ENCODE assay signal across 11 mouse cellular contexts in the genomic region with DNA sequence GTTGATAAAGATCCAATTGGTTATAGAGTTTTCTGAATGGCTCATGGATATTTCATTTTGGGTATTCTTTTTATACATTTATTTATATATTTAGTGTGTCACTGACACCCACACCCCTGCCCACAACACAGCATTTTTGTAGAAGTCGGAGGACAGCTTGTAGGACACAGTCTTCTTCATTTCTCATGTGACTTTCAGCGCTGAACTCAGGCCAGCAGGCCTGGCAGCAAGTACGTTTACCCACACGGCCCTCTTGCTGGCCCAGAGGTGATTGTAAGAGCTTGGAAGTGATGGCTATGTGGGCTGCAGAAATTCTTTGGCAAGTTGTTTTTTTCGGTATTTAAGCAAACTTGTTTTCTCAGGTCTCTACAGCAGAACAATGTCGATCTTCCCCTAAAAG. TPM values are rescaled to one million over a fixed set of nuclear protein-coding genes. Genes with fewer than 3 reads are reported as not detected.
DNase-seq lines count a peak whose midpoint lies in the region.
"Had no signal": no experiment of that assay in that cellular context is flagged by ENCODE, and none has a peak within 500 bp of the region (broad histone marks: within the 10 kb centered on the region; RNA-seq: fewer than 3 reads in every experiment).

No protein-coding gene starts in this region.

- peak; percentile 16 for DNase-seq in cerebellum, adult 11 months
- no peak for DNase-seq in cerebellum, postnatal 4 days (ENCODE audit: low spot score in 2 of 2)
- DNase-seq in heart, adult 18-20 months: peak; percentile 64 to 67
- DNase-seq in heart, postnatal 25 days (ENCODE audit: low spot score): no peak
- DNase-seq in cerebellum, adult 8-10 months: peak; percentile 11
- DNase-seq in heart, adult 9 months (ENCODE audit: low spot score in 2 of 2): peak; percentile 30 to 57
- DNase-seq in layer of hippocampus, postnatal 36 days: no peak
- no peak for DNase-seq in layer of hippocampus, adult 11-12 months (ENCODE audit: low spot score)
- DNase-seq: gastrocnemius, postnatal 14 days; kidney, adult 11 months; midbrain, embryonic 14.5 days had no signal

- intact Hi-C loops in heart, postnatal 25 days (cut with DNase I): no loop called here

RNA-seq across cellular contexts. Expression of gene Uhrf1bp1l, which starts 49.3 kb away (rescaled TPM):
- 10 to 100 TPM; 21.5 to 21.6 TPM for total RNA-seq in heart, adult 18-20 months (2021)
- total RNA-seq in heart, postnatal 25 days (2021): 10 to 100 TPM; 23.0 to 25.0 TPM
- total RNA-seq in layer of hippocampus, postnatal 36 days (2021): 10 to 100 TPM; 73.9 to 75.0 TPM

Comparison
In these comparisons a context has a peak if more than half of its experiments do, and no peak if none do; other contexts are left out.
1. DNase-seq: peak in cerebellum, adult 11 months (single experiment), heart, adult 18-20 months (2 of 2), cerebellum, adult 8-10 months (single experiment) and heart, adult 9 months (2 of 2); none in cerebellum, postnatal 4 days (0 of 2), heart, postnatal 25 days (single experiment), layer of hippocampus, postnatal 36 days (0 of 2) and layer of hippocampus, adult 11-12 months (single experiment).